Comparison of ENCODE assay signal across 27 mouse cellular contexts in genomic region chr10:97877088-97877487, GRCm38 (mm10).
DNase-seq lines count a peak whose midpoint lies in the region; ATAC-seq and TF ChIP-seq lines count a peak whose summit lies in the region.
"Had no signal": no experiment of that assay in that cellular context is flagged by ENCODE, and none has a peak within 500 bp of the region (broad histone marks: within the 10 kb centered on the region; RNA-seq: fewer than 3 reads in every experiment).

No protein-coding gene starts in this region.

- WGBS in heart, adult 2 months, result 19% methylated on average over 3 of the region's 3 CpGs
- 29% methylated on average over 3 of the region's 3 CpGs for WGBS in heart, postnatal 0 days
- WGBS in limb, embryonic 10.5 days, result 79% methylated on average over 3 of the region's 3 CpGs

- no peak overlapping the region for H3K27ac ChIP-seq in heart, adult 2 months
- H3K27ac ChIP-seq in heart, postnatal 0 days (ENCODE audit: low read depth), result no peak overlapping the region
- H3K27ac ChIP-seq in brown adipose tissue, adult 24 weeks (replicated peaks; ENCODE audit: low read depth, low read length), result peak overlapping the region; percentile 54
- H3K27ac ChIP-seq in limb, embryonic 10.5 days, result no peak overlapping the region
- H3K27ac ChIP-seq: embryonic facial prominence, embryonic 15.5 days; forebrain, embryonic 12.5 days; hindbrain, embryonic 12.5 days; hindbrain, postnatal 0 days; intestine, embryonic 15.5 days; layer of hippocampus, adult 2 months; limb, embryonic 15.5 days; liver, embryonic 13.5 days; neural tube, embryonic 12.5 days had no signal

- H3K4me1 ChIP-seq in heart, adult 2 months (ENCODE audit: control insufficient read depth, insufficient read depth, low read length), result no peaks in the 10 kb centered on the region; the same call in 1 of the 2 replicates
- no peaks in the 10 kb centered on the region for H3K4me1 ChIP-seq in heart, postnatal 0 days (ENCODE audit: control insufficient read depth, insufficient read depth)
- H3K4me1 ChIP-seq in brown adipose tissue, adult 24 weeks (ENCODE audit: control insufficient read depth, insufficient read depth, insufficient read length, low read length), result no peaks in the 10 kb centered on the region
- H3K4me1 ChIP-seq in limb, embryonic 10.5 days, result no peaks in the 10 kb centered on the region
- H3K4me1 ChIP-seq: embryonic facial prominence, embryonic 15.5 days; forebrain, embryonic 12.5 days; hindbrain, embryonic 12.5 days; intestine, embryonic 15.5 days; limb, embryonic 15.5 days; liver, embryonic 13.5 days; neural tube, embryonic 12.5 days had no signal

- no peak overlapping the region for H3K4me2 ChIP-seq in heart, postnatal 0 days (ENCODE audit: low read depth, low read length)
- H3K4me2 ChIP-seq: embryonic facial prominence, embryonic 15.5 days; forebrain, embryonic 12.5 days; hindbrain, embryonic 12.5 days; intestine, embryonic 15.5 days; limb, embryonic 15.5 days; liver, embryonic 13.5 days; midbrain, embryonic 11.5 days; neural tube, embryonic 12.5 days had no signal

- peak; percentile 9 for DNase-seq in heart, adult 8-10 months (ENCODE audit: low spot score)
- no peak for DNase-seq in heart, adult 2 months
- DNase-seq in heart, postnatal 0 days (ENCODE audit: low spot score), result no peak
- no peak for DNase-seq in heart, postnatal 36 days
- DNase-seq in lung, postnatal 36 days, result peak; percentile 21
- DNase-seq in limb, embryonic 10.5 days (ENCODE audit: low spot score), result no peak
- DNase-seq: adrenal gland, postnatal 14 days; cerebellum, adult 18-20 months; cerebellum, postnatal 10 days; forebrain, postnatal 0 days; kidney, adult 2 months; kidney, postnatal 36 days; liver, embryonic 13.5 days; right cerebral cortex, adult 18-20 months; spleen, adult 18-20 months; thymus, postnatal 14 days had no signal

- no peak overlapping the region for H3K9ac ChIP-seq in heart, adult 2 months (ENCODE audit: low read depth, low read length)
- H3K9ac ChIP-seq in heart, postnatal 0 days (replicated peaks; ENCODE audit: low read depth, low read length), result no peak overlapping the region
- H3K9ac ChIP-seq: embryonic facial prominence, embryonic 15.5 days; forebrain, embryonic 12.5 days; forebrain, postnatal 0 days; hindbrain, embryonic 12.5 days; intestine, embryonic 15.5 days; limb, embryonic 15.5 days; liver, embryonic 13.5 days; neural tube, embryonic 12.5 days had no signal

- no peak for TF ChIP-seq POLR2A in heart, adult 2 months (IDR thresholded peaks at IDR 0.05; ENCODE audit: insufficient read depth, low read depth, low read length)

- intact Hi-C loops in heart, adult 2 months (cut with DNase I), result no loop called here
- intact Hi-C loops in heart, postnatal 36 days (cut with DNase I), result no loop called here

- H3K79me2 ChIP-seq in heart, adult 2 months (replicated peaks; ENCODE audit: control insufficient read depth, insufficient read depth, low read length), result no peaks in the 10 kb centered on the region

- no peak for TF ChIP-seq EP300 in heart, adult 2 months (IDR thresholded peaks at IDR 0.05; ENCODE audit: insufficient read depth, low read depth, low read length)
- TF ChIP-seq EP300 in heart, postnatal 0 days (IDR thresholded peaks at IDR 0.05; ENCODE audit: low read depth), result no peak

- no peaks in the 10 kb centered on the region for H3K9me3 ChIP-seq in heart, postnatal 0 days (replicated peaks; ENCODE audit: control insufficient read depth, low read length)
- H3K9me3 ChIP-seq in limb, embryonic 10.5 days (replicated peaks), result no peaks in the 10 kb centered on the region
- H3K9me3 ChIP-seq: embryonic facial prominence, embryonic 15.5 days; forebrain, embryonic 12.5 days; hindbrain, embryonic 12.5 days; intestine, embryonic 15.5 days; limb, embryonic 15.5 days; liver, embryonic 13.5 days; neural tube, embryonic 12.5 days had no signal

- no peaks in the 10 kb centered on the region for H3K36me3 ChIP-seq in heart, adult 2 months (ENCODE audit: control insufficient read depth, insufficient read depth, low read length)
- no peaks in the 10 kb centered on the region for H3K36me3 ChIP-seq in heart, postnatal 0 days (replicated peaks; ENCODE audit: control insufficient read depth, insufficient read depth, low read length)
- H3K36me3 ChIP-seq in limb, embryonic 10.5 days, result no peaks in the 10 kb centered on the region
- H3K36me3 ChIP-seq: embryonic facial prominence, embryonic 15.5 days; forebrain, embryonic 12.5 days; hindbrain, embryonic 12.5 days; intestine, embryonic 15.5 days; limb, embryonic 15.5 days; liver, embryonic 13.5 days; neural tube, embryonic 12.5 days had no signal

- ATAC-seq in heart, postnatal 0 days (ENCODE audit: insufficient read depth, low read depth), result peak; percentile 76
- ATAC-seq: forebrain, postnatal 0 days; hindbrain, postnatal 0 days; intestine, embryonic 15.5 days had no signal

- H3K27me3 ChIP-seq in heart, adult 2 months (ENCODE audit: control insufficient read depth, insufficient read depth, low read length), result no peaks in the 10 kb centered on the region
- no peaks in the 10 kb centered on the region for H3K27me3 ChIP-seq in heart, postnatal 0 days (ENCODE audit: control insufficient read depth, insufficient read depth, low read length)
- no peaks in the 10 kb centered on the region for H3K27me3 ChIP-seq in limb, embryonic 10.5 days (ENCODE audit: low read depth, poor library complexity, severe bottlenecking)
- H3K27me3 ChIP-seq: embryonic facial prominence, embryonic 15.5 days; forebrain, embryonic 12.5 days; hindbrain, embryonic 12.5 days; intestine, embryonic 15.5 days; limb, embryonic 15.5 days; liver, embryonic 13.5 days; neural tube, embryonic 12.5 days had no signal

- no peak overlapping the region for H3K4me3 ChIP-seq in heart, adult 2 months
- H3K4me3 ChIP-seq in heart, postnatal 0 days (ENCODE audit: low read depth, low read length), result no peak overlapping the region
- no peak overlapping the region for H3K4me3 ChIP-seq in brown adipose tissue, adult 24 weeks (ENCODE audit: insufficient read depth, low read depth, low read length)
- H3K4me3 ChIP-seq in limb, embryonic 10.5 days, result no peak overlapping the region
- H3K4me3 ChIP-seq: embryonic facial prominence, embryonic 15.5 days; forebrain, embryonic 12.5 days; hindbrain, embryonic 12.5 days; intestine, embryonic 15.5 days; layer of hippocampus, adult 2 months; limb, embryonic 15.5 days; liver, embryonic 13.5 days; myocyte; neural tube, embryonic 12.5 days had no signal

- no peak for TF ChIP-seq CTCF in heart, adult 2 months (IDR thresholded peaks at IDR 0.05)
- TF ChIP-seq CTCF in heart, postnatal 0 days (IDR thresholded peaks at IDR 0.05; ENCODE audit: low read depth), result no peak

Comparison
In these comparisons a context has a peak if more than half of its experiments do, and no peak if none do; other contexts are left out.
1. DNase-seq: peak in heart, adult 8-10 months (single experiment) and lung, postnatal 36 days (single experiment); none in heart, adult 2 months (0 of 2), heart, postnatal 0 days (single experiment), heart, postnatal 36 days (0 of 2) and limb, embryonic 10.5 days (single experiment).